Mouse (Mus musculus) T-helper 17 cell (primary cell): ENCODE measurements at regions not wholly inside any gene's neighbourhood (a gene's known extent, or its start where the extent isn't known, plus 50 kb on each side); places are given as distances from the start of the nearest gene placed in this dataset.

Experiments
- in situ Hi-C, 2 experiments: fragments of 300-600 bp; cut with MboI, MseI; formaldehyde crosslinking; loops; 1 replicate in 1 of 2; 2 replicates in 1 of 2; pipeline ENCODE4 v1.15.1; 2025; ENCODE audit warnings: high pct_unique_total_duplicates in 2 of 2

- in situ Hi-C loops: loop anchor here in 1 of 2 experiments (5.0 kb wide), 1 partner anchor 212 kb away; no protein-coding TSS in a partner anchor
These were observed 50.6 kb upstream of the Grik3 start for GRCm38 (mm10) chr4:125439856-125440255.

- in situ Hi-C loops: loop anchor here in 1 of 2 experiments (5.0 kb wide), 1 partner anchor 215 kb away; no protein-coding TSS in a partner anchor
These were observed 53.2 kb upstream of the Grik3 start for GRCm38 (mm10) chr4:125437161-125437822.

- in situ Hi-C loops: no loop called here
These were observed 57.0 kb upstream of the Grik3 start for GRCm38 (mm10) chr4:125433511-125433910.

GRCm38 (mm10) chr4:125431648-125432047 lies 58.9 kb upstream of the Grik3 start:
- in situ Hi-C loops: no loop called here

- in situ Hi-C loops: no loop called here
These were observed 59.7 kb upstream of the Grik3 start for GRCm38 (mm10) chr4:125430845-125431244.

- in situ Hi-C loops: no loop called here
These were observed 61.8 kb upstream of the Grik3 start for GRCm38 (mm10) chr4:125428736-125429135.

GRCm38 (mm10) chr4:125420561-125421241 lies 69.8 kb upstream of the Grik3 start:
- in situ Hi-C loops: no loop called here

GRCm38 (mm10) chr4:125419491-125420255 lies 70.8 kb upstream of the Grik3 start:
- in situ Hi-C loops: no loop called here

- in situ Hi-C loops: no loop called here
These were observed 75.2 kb upstream of the Grik3 start for GRCm38 (mm10) chr4:125415308-125415707.

GRCm38 (mm10) chr4:125413833-125414719 lies 76.4 kb upstream of the Grik3 start:
- in situ Hi-C loops: no loop called here

- in situ Hi-C loops: no loop called here
These were observed 79.6 kb upstream of the Grik3 start for GRCm38 (mm10) chr4:125410736-125411441.

- in situ Hi-C loops: no loop called here
These were observed 91.0 kb upstream of the Grik3 start for GRCm38 (mm10) chr4:125399376-125400112.

- in situ Hi-C loops: no loop called here
These were observed 93.5 kb upstream of the Grik3 start for GRCm38 (mm10) chr4:125397007-125397461.

GRCm38 (mm10) chr4:125391269-125391668 lies 99.2 kb upstream of the Grik3 start:
- in situ Hi-C loops: no loop called here

- in situ Hi-C loops: no loop called here
These were observed 104.7 kb upstream of the Grik3 start for GRCm38 (mm10) chr4:125385811-125386210.

GRCm38 (mm10) chr4:125364011-125364410 lies 126.5 kb upstream of the Grik3 start:
- in situ Hi-C loops: no loop called here

GRCm38 (mm10) chr4:125361611-125362520 lies 128.6 kb upstream of the Grik3 start:
- in situ Hi-C loops: no loop called here

GRCm38 (mm10) chr4:125358356-125358755 lies 132.1 kb upstream of the Grik3 start:
- in situ Hi-C loops: no loop called here

- in situ Hi-C loops: no loop called here
These were observed 134.1 kb upstream of the Grik3 start for GRCm38 (mm10) chr4:125356441-125356840.
